Mouse (Mus musculus): ENCODE measurements around the gene Zcchc14. TPM values are rescaled to one million over a fixed set of nuclear protein-coding genes. Genes with fewer than 3 reads are reported as not detected.

The Zcchc14 gene
- total and polyA plus RNA-seq, 2 experiments from 2014 or later: 17.4 to 85.8 TPM

GRCm38 (mm10) chr8:121553831-121554475 lies 98.7 kb downstream of the Zcchc14 start:
- Histone ChIP-seq H3K27ac (ENCODE audit: low read depth, low read length) (no peak overlapping the region), H3K36me3 (ENCODE audit: insufficient read depth) (peaks cover 70% of the 10 kb centered on the region), H3K27me3 (ENCODE audit: insufficient read depth, low read length) (no peaks in the 10 kb centered on the region), H3K4me2 (ENCODE audit: low read depth) (no peak overlapping the region), H3K4me3 (ENCODE audit: low read depth, low read length) (no peak overlapping the region), H3K9me3 (ENCODE audit: low read length) (no peaks in the 10 kb centered on the region), H3K9ac (no peak overlapping the region), H3K4me1 (ENCODE audit: insufficient read depth) (no peaks in the 10 kb centered on the region)
- DNase-seq (no peak), ATAC-seq (no peak)
- TF ChIP-seq CTCF (IDR thresholded peaks at IDR 0.05; ENCODE audit: low read depth): no peak
- WGBS: 93% methylated on average over 32 of the region's 32 CpGs

GRCm38 (mm10) chr8:121552506-121552905 lies 100.2 kb downstream of the Zcchc14 start:
- TF ChIP-seq CTCF (IDR thresholded peaks at IDR 0.05; ENCODE audit: low read depth): no peak
- Histone ChIP-seq H3K9ac (no peak overlapping the region), H3K4me3 (ENCODE audit: low read depth, low read length) (no peak overlapping the region), H3K27ac (ENCODE audit: low read depth, low read length) (no peak overlapping the region), H3K36me3 (ENCODE audit: insufficient read depth) (peaks cover 58% of the 10 kb centered on the region), H3K9me3 (ENCODE audit: low read length) (no peaks in the 10 kb centered on the region), H3K4me2 (ENCODE audit: low read depth) (no peak overlapping the region), H3K4me1 (ENCODE audit: insufficient read depth) (no peaks in the 10 kb centered on the region), H3K27me3 (ENCODE audit: insufficient read depth, low read length) (no peaks in the 10 kb centered on the region)
- WGBS: 86% methylated on average over 9 of the region's 9 CpGs
- DNase-seq: no peak
- no peak for ATAC-seq

GRCm38 (mm10) chr8:121551065-121551985 lies 101.4 kb downstream of the Zcchc14 start:
- 75% methylated on average over 24 of the region's 24 CpGs for WGBS
- Histone ChIP-seq H3K27me3 (ENCODE audit: insufficient read depth, low read length) (no peaks in the 10 kb centered on the region), H3K36me3 (ENCODE audit: insufficient read depth) (peaks cover 58% of the 10 kb centered on the region), H3K4me2 (ENCODE audit: low read depth) (no peak overlapping the region), H3K9ac (no peak overlapping the region), H3K27ac (ENCODE audit: low read depth, low read length) (no peak overlapping the region), H3K4me3 (ENCODE audit: low read depth, low read length) (no peak overlapping the region), H3K4me1 (ENCODE audit: insufficient read depth) (no peaks in the 10 kb centered on the region), H3K9me3 (ENCODE audit: low read length) (no peaks in the 10 kb centered on the region)
- ATAC-seq (no peak), DNase-seq (no peak)
- no peak for TF ChIP-seq CTCF (IDR thresholded peaks at IDR 0.05; ENCODE audit: low read depth)

- 91% methylated on average over 6 of the region's 6 CpGs for WGBS
- no peaks in the 10 kb centered on the region for H3K4me1 ChIP-seq (ENCODE audit: insufficient read depth)
- TF ChIP-seq CTCF (IDR thresholded peaks at IDR 0.05; ENCODE audit: low read depth): no peak
- H3K27ac ChIP-seq (ENCODE audit: low read depth, low read length): no peak overlapping the region
- H3K27me3 ChIP-seq (ENCODE audit: insufficient read depth, low read length): no peaks in the 10 kb centered on the region
- no peak for DNase-seq
- no peaks in the 10 kb centered on the region for H3K9me3 ChIP-seq (ENCODE audit: low read length)
- peaks cover 52% of the 10 kb centered on the region for H3K36me3 ChIP-seq (ENCODE audit: insufficient read depth)
- no peak overlapping the region for H3K9ac ChIP-seq
- no peak overlapping the region for H3K4me3 ChIP-seq (ENCODE audit: low read depth, low read length)
- ATAC-seq: no peak
- no peak overlapping the region for H3K4me2 ChIP-seq (ENCODE audit: low read depth)
Observed at GRCm38 (mm10) chr8:121550056-121550455, 102.6 kb downstream of the Zcchc14 start.

Other genes with a start within 250 kb of the Zcchc14 start
- not detected in 2 replicates for gene 1700018B08Rik, start 108.6 kb downstream of the Zcchc14 start, total RNA-seq (2014; rRNA removed)
- not detected in 2 replicates for gene 1700018B08Rik, start 108.6 kb downstream of the Zcchc14 start, polyA plus RNA-seq (2015; fragmentation: Nextera tagmentation; extraction: Ambion mirVana)
- 52.1 and 58.3 TPM in 2 replicates for gene Fbxo31, start 74.1 kb downstream of the Zcchc14 start, total RNA-seq (2014; rRNA removed)
- gene Fbxo31, start 74.1 kb downstream of the Zcchc14 start, polyA plus RNA-seq (2015; fragmentation: Nextera tagmentation; extraction: Ambion mirVana): 31.5 and 38.2 TPM in 2 replicates
- 262 and 284 TPM in 2 replicates for gene Map1lc3b, start 62.5 kb downstream of the Zcchc14 start, total RNA-seq (2014; rRNA removed)
- 386 and 390 TPM in 2 replicates for gene Map1lc3b, start 62.5 kb downstream of the Zcchc14 start, polyA plus RNA-seq (2015; fragmentation: Nextera tagmentation; extraction: Ambion mirVana)
- gene Jph3, start 76.7 kb upstream of the Zcchc14 start, total RNA-seq (2014; rRNA removed): 64.2 and 65.8 TPM in 2 replicates
- 123 and 127 TPM in 2 replicates for gene Jph3, start 76.7 kb upstream of the Zcchc14 start, polyA plus RNA-seq (2015; fragmentation: Nextera tagmentation; extraction: Ambion mirVana)
- gene Klhdc4, start 176.7 kb upstream of the Zcchc14 start, total RNA-seq (2014; rRNA removed): 46.1 and 51.4 TPM in 2 replicates
- gene Klhdc4, start 176.7 kb upstream of the Zcchc14 start, polyA plus RNA-seq (2015; fragmentation: Nextera tagmentation; extraction: Ambion mirVana): 40.1 and 40.3 TPM in 2 replicates